Comparison of ENCODE assay signal across 20 mouse cellular contexts in the genomic region with DNA sequence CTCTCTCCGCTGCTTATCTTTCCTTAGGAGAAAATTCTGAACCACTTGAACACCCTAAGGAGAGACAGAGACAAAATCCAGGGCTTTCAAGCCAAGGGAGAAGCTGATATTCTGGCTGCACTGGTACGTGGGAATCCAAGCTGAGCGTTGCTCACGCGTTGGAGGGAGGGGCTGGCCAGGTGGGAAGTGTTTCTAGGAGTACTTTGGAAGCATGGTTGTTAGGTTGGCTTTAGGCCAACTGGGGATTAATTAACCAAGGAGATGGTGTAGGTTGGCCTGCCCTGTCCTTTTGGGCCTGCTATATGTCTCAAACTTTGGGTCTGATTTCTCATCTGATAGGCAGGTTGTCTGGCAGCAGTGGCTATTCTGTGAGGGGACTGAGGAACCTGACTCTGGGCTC. TPM values are rescaled to one million over a fixed set of nuclear protein-coding genes. Genes with fewer than 3 reads are reported as not detected.
"Had no signal": no experiment of that assay in that cellular context is flagged by ENCODE, and none has a peak within 500 bp of the region (broad histone marks: within the 10 kb centered on the region; RNA-seq: fewer than 3 reads in every experiment).

No protein-coding gene starts in this region.

- H3K9me3 ChIP-seq: limb, embryonic 15.5 days; midbrain, embryonic 10.5 days; neural tube, embryonic 15.5 days had no signal

- ATAC-seq: hindbrain, postnatal 0 days had no signal

- DNase-seq: kidney, adult 11 months; kidney, postnatal 10 days; lung, embryonic 14.5 days; lung, postnatal 10 days; lung, postnatal 4 days; midbrain, embryonic 14.5 days; right cerebral cortex, adult 18-20 months; right cerebral cortex, postnatal 25 days; thymus, postnatal 4 days had no signal

- H3K27ac ChIP-seq: hindbrain, postnatal 0 days; left cerebral cortex, adult 2 months; limb, embryonic 15.5 days; liver, embryonic 14.5 days; midbrain, embryonic 10.5 days; neural tube, embryonic 15.5 days had no signal

- H3K4me2 ChIP-seq: limb, embryonic 15.5 days; lung, embryonic 14.5 days; neural tube, embryonic 15.5 days had no signal

- H3K9ac ChIP-seq: limb, embryonic 15.5 days; liver, embryonic 14.5 days; lung, embryonic 14.5 days; neural tube, embryonic 15.5 days had no signal

- H3K27me3 ChIP-seq: limb, embryonic 15.5 days; neural tube, embryonic 15.5 days had no signal

- H3K4me1 ChIP-seq: limb, embryonic 15.5 days; midbrain, embryonic 10.5 days had no signal

- H3K4me3 ChIP-seq: left cerebral cortex, adult 2 months; limb, embryonic 15.5 days; midbrain, embryonic 10.5 days; myocyte; neural tube, embryonic 15.5 days had no signal

RNA-seq across cellular contexts. Expression of a gene that starts 15.8 kb away (rescaled TPM):
- polyA plus RNA-seq: myocyte had no signal

RNA-seq across cellular contexts. Expression of a gene that starts 18.2 kb away (rescaled TPM):
- polyA plus RNA-seq: myocyte had no signal

RNA-seq across cellular contexts. Expression of a gene that starts 38.7 kb away (rescaled TPM):
- polyA plus RNA-seq: hindbrain, postnatal 0 days; limb, embryonic 11.5 days; limb, embryonic 15.5 days; liver, embryonic 14.5 days; lung, embryonic 14.5 days; midbrain, embryonic 10.5 days; midbrain, embryonic 14.5 days; myocyte; neural tube, embryonic 11.5 days; neural tube, embryonic 15.5 days had no signal

RNA-seq across cellular contexts. Expression of a gene that starts 39.2 kb away (rescaled TPM):
- polyA plus RNA-seq: hindbrain, postnatal 0 days; large intestine, adult 2 months; limb, embryonic 11.5 days; limb, embryonic 15.5 days; liver, embryonic 14.5 days; lung, embryonic 14.5 days; midbrain, embryonic 10.5 days; midbrain, embryonic 14.5 days; myocyte; neural tube, embryonic 11.5 days; neural tube, embryonic 15.5 days; thymus, postnatal 0 days had no signal
